Mouse (Mus musculus) intestine, embryonic 16.5 days (tissue): ENCODE results near the gene Carmil1. TPM values are rescaled to one million over a fixed set of nuclear protein-coding genes. Genes with fewer than 3 reads are reported as not detected.

Source experiments
- ATAC-seq: fragments of 200-750 bp; cut with Nextera tagmentation; 2 replicates; pipeline ENCODE4 v1.8.0; 2017; ENCODE audit warnings: moderate TSS enrichment, moderate library complexity
- H3K27ac ChIP-seq: fragments of 300-500 bp; sonication (generic); 2 replicates; pipeline ENCODE4 v1.5.1; 2014; ENCODE audit warnings: mild to moderate bottlenecking, low read length
- H3K27me3 ChIP-seq: fragments of 300-500 bp; sonication (generic); replicated peaks from 2 replicates; pipeline ENCODE4 v1.6.1; 2014; ENCODE audit warnings: low read length, control low read depth, mixed read lengths; ENCODE audit not compliant: control insufficient read depth, insufficient read depth
- H3K36me3 ChIP-seq: fragments of 300-500 bp; sonication (generic); 2 replicates; pipeline ENCODE4 v1.6.1; 2014; ENCODE audit warnings: low read length, control low read depth; ENCODE audit not compliant: control insufficient read depth, insufficient read depth
- H3K4me1 ChIP-seq: fragments of 300-500 bp; sonication (generic); 2 replicates; pipeline ENCODE4 v1.6.1; 2014; ENCODE audit warnings: low read length, control low read depth, mixed read lengths; ENCODE audit not compliant: control insufficient read depth, insufficient read depth
- H3K4me2 ChIP-seq: fragments of 300-500 bp; sonication (generic); 2 replicates; pipeline ENCODE4 v1.6.1; 2014; ENCODE audit warnings: low read depth, low read length, control low read depth
- H3K4me3 ChIP-seq: fragments of 300-500 bp; sonication (generic); 2 replicates; pipeline ENCODE4 v1.5.1; 2014; ENCODE audit warnings: mild to moderate bottlenecking, low read length
- H3K9ac ChIP-seq: fragments of 300-500 bp; sonication (generic); 2 replicates; pipeline ENCODE4 v1.6.1; 2014; ENCODE audit warnings: low read depth, low read length
- H3K9me3 ChIP-seq: fragments of 300-500 bp; sonication (generic); 2 replicates; pipeline ENCODE4 v1.6.1; 2016; ENCODE audit warnings: low read length, control low read depth; ENCODE audit not compliant: control insufficient read depth
- WGBS: fragments of 180-500 bp; shearing (Covaris S2); extraction: QIAGEN DNeasy Blood & Tissue Kit; methylation state at CpG from one replicate; pipeline ENCODE4 v1.1.7; 2014; 5-methylcytosine and 5-hydroxymethylcytosine counted together
- polyA plus RNA-seq: library from polyadenylated mRNA; unstranded; fragments of >200 nt; fragmentation: Nextera tagmentation; extraction: Ambion mirVana; gene quantifications from 2 replicates; pipeline ENCODE4 v1.2.1, GENCODE M21; 2015

Gene Carmil1
- polyA plus RNA-seq, 1 experiment from 2014 or later: 33.1 TPM

- peak; percentile 93 for ATAC-seq
- no peaks in the 10 kb centered on the region for H3K36me3 ChIP-seq
- WGBS: 32% methylated on average over 21 of the region's 21 CpGs
- H3K27ac ChIP-seq: peak overlapping the region; percentile 34; the same call in 1 of the 2 replicates
- no peak overlapping the region for H3K4me3 ChIP-seq
- no peak overlapping the region for H3K4me2 ChIP-seq
- H3K27me3 ChIP-seq: no peaks in the 10 kb centered on the region
- H3K9me3 ChIP-seq: no peaks in the 10 kb centered on the region
- H3K4me1 ChIP-seq: peaks cover 5% of the 10 kb centered on the region; the same call in 1 of the 2 replicates
- no peak overlapping the region for H3K9ac ChIP-seq
Observed at GRCm38 (mm10) chr13:24135282-24136230, 145.0 kb downstream of the Carmil1 start.

- H3K4me2 ChIP-seq: no peak overlapping the region
- WGBS: 86% methylated on average over 3 of the region's 3 CpGs
- H3K4me3 ChIP-seq: no peak overlapping the region
- no peak for ATAC-seq
- H3K9me3 ChIP-seq: no peaks in the 10 kb centered on the region
- peaks cover 5% of the 10 kb centered on the region; the same call in 1 of the 2 replicates for H3K4me1 ChIP-seq
- no peaks in the 10 kb centered on the region for H3K27me3 ChIP-seq
- H3K36me3 ChIP-seq: no peaks in the 10 kb centered on the region
- no peak overlapping the region for H3K9ac ChIP-seq
- H3K27ac ChIP-seq: no peak overlapping the region
Observed at GRCm38 (mm10) chr13:24132866-24133265, 147.7 kb downstream of the Carmil1 start.

GRCm38 (mm10) chr13:24131319-24131718, 149.3 kb downstream of the Carmil1 start:
- no peaks in the 10 kb centered on the region for H3K36me3 ChIP-seq
- no peak overlapping the region for H3K4me2 ChIP-seq
- no peak for ATAC-seq
- WGBS: 84% methylated on average over 5 of the region's 5 CpGs
- no peak overlapping the region for H3K4me3 ChIP-seq
- no peaks in the 10 kb centered on the region for H3K27me3 ChIP-seq
- no peaks in the 10 kb centered on the region for H3K9me3 ChIP-seq
- H3K4me1 ChIP-seq: peaks cover 5% of the 10 kb centered on the region; the same call in 1 of the 2 replicates
- H3K9ac ChIP-seq: no peak overlapping the region
- no peak overlapping the region for H3K27ac ChIP-seq

GRCm38 (mm10) chr13:24130741-24131140, 149.9 kb downstream of the Carmil1 start:
- Histone ChIP-seq H3K27ac (no peak overlapping the region), H3K4me1 (peaks cover 5% of the 10 kb centered on the region; the same call in 1 of the 2 replicates), H3K9ac (no peak overlapping the region), H3K4me2 (no peak overlapping the region), H3K27me3 (no peaks in the 10 kb centered on the region), H3K9me3 (no peaks in the 10 kb centered on the region), H3K4me3 (no peak overlapping the region), H3K36me3 (no peaks in the 10 kb centered on the region)
- ATAC-seq: no peak
- WGBS: 87% methylated on average over 2 of the region's 2 CpGs

- WGBS: 97% methylated on average over 1 of the region's 1 CpGs
- Histone ChIP-seq H3K36me3 (no peaks in the 10 kb centered on the region), H3K9ac (no peak overlapping the region), H3K27me3 (no peaks in the 10 kb centered on the region), H3K4me2 (no peak overlapping the region), H3K4me1 (no peaks in the 10 kb centered on the region), H3K9me3 (no peaks in the 10 kb centered on the region), H3K27ac (no peak overlapping the region), H3K4me3 (no peak overlapping the region)
- no peak for ATAC-seq
Observed at GRCm38 (mm10) chr13:24128731-24129130, 151.9 kb downstream of the Carmil1 start.

- 53% methylated on average over 6 of the region's 6 CpGs for WGBS
- Histone ChIP-seq H3K9me3 (no peaks in the 10 kb centered on the region), H3K4me1 (no peaks in the 10 kb centered on the region), H3K9ac (no peak overlapping the region), H3K27ac (no peak overlapping the region), H3K4me3 (no peak overlapping the region), H3K4me2 (no peak overlapping the region), H3K27me3 (no peaks in the 10 kb centered on the region), H3K36me3 (no peaks in the 10 kb centered on the region)
- ATAC-seq: no peak
Observed at GRCm38 (mm10) chr13:24125865-24126264, 154.7 kb downstream of the Carmil1 start.

- 0 out of 2 replicates have a peak, but pooled peaks cover 3% of the 10 kb centered on the region for H3K36me3 ChIP-seq
- H3K4me2 ChIP-seq: no peak overlapping the region
- no peak overlapping the region for H3K4me3 ChIP-seq
- H3K9me3 ChIP-seq: no peaks in the 10 kb centered on the region
- 80% methylated on average over 7 of the region's 7 CpGs for WGBS
- H3K27ac ChIP-seq: no peak overlapping the region
- H3K9ac ChIP-seq: no peak overlapping the region
- H3K27me3 ChIP-seq: no peaks in the 10 kb centered on the region
- no peak for ATAC-seq
- H3K4me1 ChIP-seq: no peaks in the 10 kb centered on the region
Observed at GRCm38 (mm10) chr13:24117181-24117812, 163.3 kb downstream of the Carmil1 start.

- Histone ChIP-seq H3K4me2 (no peak overlapping the region), H3K27me3 (no peaks in the 10 kb centered on the region), H3K9ac (no peak overlapping the region), H3K4me1 (no peaks in the 10 kb centered on the region), H3K36me3 (0 out of 2 replicates have a peak, but pooled peaks cover 3% of the 10 kb centered on the region), H3K9me3 (no peaks in the 10 kb centered on the region), H3K4me3 (no peak overlapping the region), H3K27ac (no peak overlapping the region)
- 74% methylated on average over 9 of the region's 9 CpGs for WGBS
- peak; percentile 56; the same call in 1 of the 2 replicates for ATAC-seq
Observed at GRCm38 (mm10) chr13:24112689-24113348, 167.8 kb downstream of the Carmil1 start.

- 0 out of 2 replicates have a peak, but pooled peaks cover 1% of the 10 kb centered on the region for H3K36me3 ChIP-seq
- ATAC-seq: no peak
- no peaks in the 10 kb centered on the region for H3K9me3 ChIP-seq
- H3K4me1 ChIP-seq: no peaks in the 10 kb centered on the region
- no peak overlapping the region for H3K4me3 ChIP-seq
- H3K9ac ChIP-seq: no peak overlapping the region
- WGBS: 90% methylated on average over 7 of the region's 7 CpGs
- H3K27me3 ChIP-seq: no peaks in the 10 kb centered on the region
- H3K4me2 ChIP-seq: no peak overlapping the region
- H3K27ac ChIP-seq: no peak overlapping the region
Observed at GRCm38 (mm10) chr13:24110329-24110728, 170.3 kb downstream of the Carmil1 start.
